Mouse (Mus musculus) inflammation-experienced regulatory T-cells, adult 6 months (primary cell): ENCODE data around the gene Ccno. TPM values are rescaled to one million over a fixed set of nuclear protein-coding genes. Genes with fewer than 3 reads are reported as not detected.

Experiments
- ATAC-seq: one replicate; pipeline ENCODE4 v1.8.0; 2017
- polyA plus RNA-seq, 3 experiments: library from polyadenylated mRNA; unstranded; fragments of 100-300 nt; shearing (Covaris generic); gene quantifications; one replicate each; pipeline ENCODE4 v1.2.1; 2017

The Ccno gene
- polyA plus RNA-seq, 3 experiments from 2014 or later, result not detected

DNA sequence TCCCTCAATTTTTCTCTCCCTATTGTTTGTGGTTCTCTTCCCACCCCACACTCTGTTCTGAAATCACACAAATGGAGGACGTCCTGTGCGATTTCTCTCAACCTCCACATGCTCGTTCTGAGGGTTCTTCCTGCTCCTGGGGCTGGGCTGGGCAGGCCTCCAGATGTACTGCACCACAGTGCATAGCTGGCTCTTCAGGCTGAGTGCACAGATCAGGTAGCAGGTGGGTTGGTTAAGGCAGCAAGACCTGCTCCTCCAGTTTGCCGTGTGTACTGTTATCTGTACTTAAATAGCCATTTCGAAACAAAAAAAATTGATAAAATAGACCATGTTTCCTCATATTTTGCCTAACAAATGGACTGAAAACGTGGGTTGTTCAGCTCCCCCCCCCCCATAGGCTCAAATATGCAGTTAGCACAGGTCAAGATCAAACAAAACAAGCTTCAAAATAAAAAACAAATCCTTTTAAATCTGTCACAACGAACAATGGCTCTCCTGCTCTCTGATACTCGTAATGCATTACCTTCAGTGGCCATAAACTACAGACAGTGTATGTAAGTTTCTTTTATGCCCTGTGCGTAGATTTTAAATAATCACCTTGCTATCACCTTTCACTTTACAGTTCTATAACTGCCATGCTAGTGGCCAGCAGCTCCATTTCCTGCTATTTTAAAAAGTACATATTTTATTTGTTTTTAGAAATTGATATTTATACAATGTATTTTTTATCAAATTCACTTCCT, 13.1 kb downstream of the Ccno start:
- ATAC-seq, result no peak

DNA sequence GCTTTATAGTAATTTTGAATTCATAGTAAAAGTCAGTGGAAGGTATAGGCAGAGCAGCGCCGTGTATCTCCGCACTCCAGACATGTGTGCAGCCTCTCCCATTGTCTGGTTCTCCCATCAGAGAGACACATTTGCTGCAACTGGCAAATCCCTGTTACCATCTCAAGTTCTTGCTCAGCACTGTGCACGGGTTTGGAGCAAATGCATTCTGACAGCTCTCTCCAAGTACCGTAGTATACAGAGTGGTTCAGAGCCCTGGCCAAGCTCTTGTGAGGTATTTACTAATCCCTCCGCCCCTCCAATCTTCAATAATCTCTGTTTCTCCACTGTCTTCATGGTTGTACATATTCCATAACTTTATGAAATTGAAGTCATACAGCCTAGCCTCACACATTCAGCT, 25.1 kb downstream of the Ccno start:
- ATAC-seq, result no peak

DNA sequence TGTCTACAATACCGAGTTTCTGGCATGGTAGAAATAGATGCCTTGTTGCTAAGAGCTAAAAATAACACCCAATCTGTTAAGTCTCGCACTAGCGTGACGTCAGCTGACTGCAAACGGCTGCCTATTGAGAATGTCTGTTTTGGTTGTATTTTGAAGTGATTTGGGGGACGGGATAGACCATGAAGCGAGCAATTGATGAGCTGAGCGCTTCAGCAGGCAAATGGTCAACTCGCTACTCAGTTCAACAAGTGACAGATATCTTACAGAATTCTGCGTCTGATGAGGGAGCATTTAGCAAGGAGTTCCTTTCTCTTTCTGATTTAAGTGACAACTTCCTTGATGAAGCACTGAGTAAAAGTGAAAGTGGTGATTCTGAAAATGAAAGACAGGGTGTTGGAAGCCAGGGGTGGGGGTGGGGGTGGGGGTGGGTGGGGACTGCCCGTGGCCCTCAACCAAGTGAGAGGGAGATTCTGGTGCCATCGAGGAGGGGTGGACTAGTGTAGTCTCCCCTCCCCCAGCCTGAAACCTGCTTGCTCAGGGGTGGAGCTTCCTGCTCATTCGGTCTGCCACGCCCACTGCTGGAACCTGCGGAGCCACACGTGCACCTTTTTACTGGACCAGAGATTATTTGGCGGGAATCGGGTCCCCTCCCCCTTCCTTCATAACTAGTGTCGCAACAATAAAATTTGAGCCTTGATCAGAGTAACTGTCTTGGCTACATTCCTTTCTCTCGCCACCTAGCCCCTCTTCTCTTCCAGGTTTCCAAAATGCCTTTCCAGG, 25.8 kb downstream of the Ccno start:
- peak; percentile 94 for ATAC-seq

DNA sequence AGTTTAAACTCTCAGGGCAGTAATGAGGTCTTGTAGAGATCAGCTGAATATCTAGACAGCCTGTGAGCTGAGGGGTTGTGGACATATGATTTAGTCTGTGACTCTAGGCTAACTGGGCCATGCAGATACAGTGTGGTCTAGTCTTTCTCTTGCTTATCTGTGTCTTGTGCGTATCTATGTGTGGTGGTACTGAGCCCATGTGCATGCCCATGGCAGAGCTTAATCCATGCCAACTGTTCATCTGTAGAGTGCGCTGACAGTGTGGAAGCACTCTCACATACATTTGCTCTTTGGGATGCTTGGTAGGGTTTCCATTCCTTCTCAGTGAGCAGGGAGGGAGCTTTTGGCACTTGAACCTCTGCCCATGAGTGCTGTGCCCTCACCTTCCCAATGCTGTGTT, 33.9 kb downstream of the Ccno start:
- ATAC-seq, result no peak

DNA sequence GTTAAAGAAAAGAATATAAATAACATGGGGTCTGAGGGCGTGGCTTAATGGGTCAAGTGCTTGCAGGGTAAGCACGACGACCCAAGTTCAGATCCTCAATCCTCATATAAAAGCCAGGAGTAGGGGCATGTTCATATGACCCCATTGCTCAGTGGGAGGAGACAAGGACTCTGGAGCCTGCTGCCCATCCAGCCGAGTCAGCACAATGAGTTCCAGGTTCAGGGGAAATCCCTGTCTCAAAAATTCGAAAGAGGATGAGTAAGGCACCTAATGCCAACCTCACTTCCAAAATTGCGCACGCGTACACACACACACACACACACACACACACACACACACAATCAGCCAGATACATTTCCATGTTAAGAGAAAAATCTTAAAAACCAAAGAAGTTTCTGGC, 34.9 kb downstream of the Ccno start:
- no peak for ATAC-seq

DNA sequence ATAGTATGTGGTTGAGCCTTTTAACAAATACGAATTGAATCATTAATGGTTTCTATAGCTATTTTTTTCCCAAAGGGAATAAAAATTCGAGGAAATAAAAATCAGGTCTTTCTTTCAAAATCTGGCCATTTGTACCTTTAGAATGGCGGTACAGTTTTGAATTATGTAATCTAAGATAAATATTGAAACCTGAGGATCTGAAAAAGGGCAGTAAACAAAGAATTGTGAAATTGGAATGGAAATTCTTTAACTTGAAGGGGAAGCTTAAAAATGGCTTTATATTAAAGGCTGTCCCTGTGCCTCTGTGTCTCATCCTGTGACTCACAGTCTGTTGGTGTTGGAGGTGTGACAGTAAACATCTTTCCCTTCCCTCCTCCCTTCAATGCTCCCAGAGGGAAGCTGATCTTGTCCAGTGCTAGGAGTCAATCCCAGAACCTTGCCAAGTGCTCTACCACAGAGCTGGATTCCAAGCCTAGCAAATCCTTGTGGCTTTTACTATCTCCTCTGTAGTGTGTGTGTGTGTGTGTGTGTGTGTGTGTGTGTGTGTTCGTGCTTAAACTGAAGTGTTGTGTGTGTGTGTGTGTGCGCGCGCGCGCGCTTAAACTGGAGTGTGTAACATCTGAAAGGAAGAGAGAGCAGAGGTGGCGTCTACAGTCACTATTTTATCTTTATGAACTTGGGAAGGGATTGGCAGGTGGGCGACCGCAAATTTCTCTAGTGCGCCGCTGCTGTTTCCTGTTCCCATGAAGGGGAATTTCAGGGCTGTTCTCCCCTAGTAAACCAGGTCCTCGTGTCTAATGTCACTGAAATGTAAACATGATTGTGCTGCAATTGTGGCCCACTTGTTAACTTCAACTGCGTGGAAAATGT, 35.9 kb downstream of the Ccno start:
- peak; percentile 76 for ATAC-seq

DNA sequence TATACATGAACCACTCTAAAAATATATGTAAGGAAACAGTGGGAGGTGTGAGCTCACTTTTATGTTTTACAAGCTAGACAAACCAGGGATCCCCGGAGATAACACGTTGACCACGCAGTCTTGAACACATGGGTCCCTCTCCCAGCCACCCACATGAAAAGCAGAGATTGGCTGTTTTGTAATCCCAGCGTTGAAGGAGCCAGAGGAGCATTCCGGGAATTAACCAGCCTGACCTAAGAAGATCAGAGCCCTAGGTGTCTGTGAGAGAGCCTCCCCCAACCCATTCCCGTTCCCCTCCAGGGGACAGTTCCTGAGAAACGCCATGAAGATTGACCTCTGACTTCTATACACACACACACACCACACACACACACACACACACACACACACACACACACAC, 43.7 kb downstream of the Ccno start:
- no peak for ATAC-seq

DNA sequence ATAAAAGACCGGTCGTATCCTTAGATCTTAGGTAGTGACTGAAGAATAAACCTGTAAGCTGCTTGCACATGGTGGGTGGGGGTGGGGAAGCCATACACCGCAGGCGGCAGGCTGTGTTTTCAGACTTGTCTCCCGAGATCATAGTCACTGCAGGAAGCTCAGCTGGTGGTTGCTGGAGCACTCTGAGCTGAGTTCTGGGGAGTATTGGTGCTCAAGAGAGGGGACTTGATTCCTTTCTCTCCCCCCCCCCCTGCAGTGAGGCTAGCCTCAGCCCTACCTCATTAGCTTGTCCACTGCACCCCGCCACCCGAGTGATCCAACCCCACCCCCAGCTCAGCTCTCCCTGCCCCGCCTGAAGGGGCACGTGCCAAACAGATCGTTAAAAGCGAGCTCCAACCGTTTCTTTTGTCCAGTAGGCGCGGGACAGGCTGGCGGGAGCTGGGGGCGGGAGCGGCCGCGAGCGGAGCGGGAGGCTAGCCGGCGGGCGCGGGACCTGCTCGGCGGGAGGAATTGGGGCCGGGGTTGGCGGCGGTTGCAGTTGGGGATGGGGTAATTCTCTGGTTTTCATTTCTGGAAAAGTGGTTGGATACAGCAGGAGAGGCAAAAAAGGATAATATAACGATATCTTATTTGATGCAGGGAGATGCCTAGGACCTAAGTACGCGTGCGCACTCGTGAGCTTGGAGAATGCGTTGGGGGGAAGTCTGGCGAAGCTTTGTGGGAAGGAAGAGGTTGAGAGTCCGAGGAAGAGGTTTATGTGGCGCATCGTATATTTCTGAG, 44.4 kb downstream of the Ccno start:
- ATAC-seq, result peak; percentile 17

DNA sequence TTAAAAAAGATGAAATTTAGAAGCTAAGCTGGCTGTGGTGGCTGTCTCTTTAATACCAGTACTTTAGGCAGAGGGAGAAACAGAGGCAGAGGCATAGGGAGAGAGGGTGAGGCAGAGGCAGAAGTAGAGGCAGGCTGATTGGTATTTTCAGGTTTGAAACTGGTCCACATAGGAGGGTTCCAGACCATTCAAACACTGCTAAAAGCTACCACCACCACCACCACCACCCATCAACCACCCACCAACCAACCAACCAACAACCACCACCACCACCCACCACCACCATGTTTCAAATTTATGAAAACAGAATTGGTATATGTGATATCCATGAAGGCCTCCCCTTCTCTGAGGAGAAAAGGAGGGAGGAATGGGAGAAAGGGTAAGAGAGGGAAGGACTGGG, 45.2 kb downstream of the Ccno start:
- no peak for ATAC-seq

DNA sequence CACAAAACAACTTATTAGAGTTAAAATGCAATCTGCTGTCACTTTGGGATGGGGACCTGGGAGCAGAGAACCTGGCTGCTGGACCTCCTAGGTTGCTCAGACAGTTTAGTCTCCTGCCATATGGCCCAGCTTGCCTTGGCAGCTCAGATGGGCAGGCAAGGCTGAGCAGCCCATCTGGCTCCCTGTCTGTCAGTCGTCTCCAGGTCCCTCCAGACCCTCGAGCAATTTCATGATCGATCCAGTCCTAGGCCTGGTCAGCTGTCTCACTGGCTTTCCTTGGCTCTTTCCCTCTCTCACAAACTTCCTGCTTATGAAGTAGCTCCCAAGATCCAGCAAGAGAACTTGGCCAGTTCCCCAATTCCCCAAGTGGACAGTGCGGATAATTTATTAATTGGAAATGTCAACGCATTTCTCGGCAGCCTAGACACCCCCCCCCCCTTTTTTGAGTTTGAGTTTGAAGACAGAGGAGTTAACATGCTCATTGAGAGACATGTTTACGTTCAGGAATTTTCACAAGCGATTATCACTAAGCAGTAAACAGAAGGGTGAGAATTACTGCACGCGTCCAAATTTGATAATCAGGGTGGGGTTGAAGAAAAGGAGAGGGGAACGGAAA, 46.8 kb downstream of the Ccno start:
- no peak for ATAC-seq

DNA sequence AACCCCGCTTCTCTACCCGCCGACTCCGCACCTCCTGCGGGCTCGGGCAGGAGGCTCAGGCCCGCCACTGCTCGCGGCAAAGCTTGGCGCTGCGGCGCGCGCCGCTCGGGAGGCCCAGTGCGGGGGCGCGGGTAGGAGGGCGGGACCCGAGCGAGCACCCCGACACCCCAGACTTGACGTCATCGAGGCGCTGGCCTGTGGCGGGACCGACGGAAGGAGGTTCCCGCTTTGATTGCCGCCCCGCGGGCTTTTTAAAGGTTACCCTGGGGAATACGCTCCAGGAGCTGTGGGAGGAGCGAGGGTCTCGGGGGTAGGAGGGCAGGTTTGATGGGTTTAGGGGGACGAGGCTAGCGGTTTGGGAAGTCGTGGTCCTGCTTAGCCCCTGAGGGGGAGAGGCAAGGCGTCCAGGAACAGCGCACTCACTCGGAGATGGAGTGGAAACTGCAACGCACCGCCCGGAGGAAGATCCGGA, 47.4 kb downstream of the Ccno start, which contains the start of gene Cdc20b:
Gene Cdc20b, plus strand, starts transcription at position 162 of the 472 bp plus-strand sequence.
- ATAC-seq, result peak; percentile 75

DNA sequence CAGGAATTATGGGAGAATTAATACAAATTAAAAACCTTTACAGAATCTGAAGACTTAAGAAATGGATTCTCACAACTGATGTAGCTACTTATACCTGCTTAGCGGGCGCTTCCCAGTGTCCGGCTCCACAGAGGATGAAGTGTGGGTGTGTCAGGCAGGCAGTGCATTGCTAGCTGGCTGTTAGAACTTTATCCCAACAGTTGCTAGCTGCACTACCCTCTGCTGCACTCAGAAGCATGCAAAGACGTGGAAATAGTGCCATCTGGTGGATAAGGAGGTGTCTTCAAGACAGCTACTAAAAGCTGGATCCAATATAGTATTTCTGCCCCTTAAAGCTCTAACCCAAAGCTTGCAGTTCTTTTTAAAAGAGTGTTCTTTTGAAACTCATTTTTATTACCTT, 48.2 kb downstream of the Ccno start:
- peak; percentile 76 for ATAC-seq

Other genes starting within 250 kb of the Ccno start
- 1 to 10 TPM in 2 of 3 experiments, under 1 TPM in 1; 0.94 to 5.9 (median 1.2) TPM for gene Plpp1, start 187.0 kb upstream of the Ccno start, polyA plus RNA-seq
- gene Mtrex, start 60.4 kb upstream of the Ccno start, polyA plus RNA-seq, result 10 to 100 TPM; 55.7 to 77.3 (median 74.5) TPM
- 10 to 100 TPM in 2 of 3 experiments, 1 to 10 TPM in 1; 8.8 to 12.4 (median 10.9) TPM for gene Dhx29, start 60.3 kb upstream of the Ccno start, polyA plus RNA-seq
- gene Mcidas, start 6.0 kb downstream of the Ccno start, polyA plus RNA-seq, result not detected
- gene Cdc20b, start 47.3 kb downstream of the Ccno start, polyA plus RNA-seq, result not detected
- not detected for gene Gpx8, start 58.6 kb downstream of the Ccno start, polyA plus RNA-seq
- gene Gzma, start 113.2 kb downstream of the Ccno start, polyA plus RNA-seq, result 10 to 100 TPM in 1 of 3 experiments, under 1 TPM in 1, not detected in 1; 0.98 to 40.3 TPM
- 1 to 10 TPM in 1 of 3 experiments, under 1 TPM in 2; 0.27 to 4.4 (median 0.63) TPM for gene Esm1, start 221.9 kb downstream of the Ccno start, polyA plus RNA-seq
- gene Gzmk, start 238.1 kb downstream of the Ccno start, polyA plus RNA-seq, result 100 to 1,000 TPM in 1 of 3 experiments, 1 to 10 TPM in 2; 1.0 to 254 (median 2.3) TPM